Mouse (Mus musculus) forebrain, embryonic 12.5 days (tissue): Measurements from ENCODE around the gene D6Wsu163e. TPM values are rescaled to one million over a fixed set of nuclear protein-coding genes. Genes with fewer than 3 reads are reported as not detected.
A peak's percentile ranks its signal among the peaks of the same experiment; 100 is the strongest.

Experiments used
- ATAC-seq: fragments of 200-750 bp; cut with Nextera tagmentation; 2 replicates; pipeline ENCODE4 v1.8.0; 2017; ENCODE audit warnings: moderate TSS enrichment; ENCODE audit not compliant: low FRiP score
- H3K27ac ChIP-seq: fragments of 300-500 bp; sonication (generic); 2 replicates; pipeline ENCODE4 v1.5.1; 2016; ENCODE audit warnings: mild to moderate bottlenecking
- H3K27me3 ChIP-seq: fragments of 300-500 bp; sonication (generic); 2 replicates; pipeline ENCODE4 v1.6.1; 2016; ENCODE audit warnings: mild to moderate bottlenecking
- H3K36me3 ChIP-seq: fragments of 300-500 bp; sonication (generic); replicated peaks from 2 replicates; pipeline ENCODE4 v1.6.1; 2016; ENCODE audit warnings: mild to moderate bottlenecking
- H3K4me1 ChIP-seq: fragments of 300-500 bp; sonication (generic); 2 replicates; pipeline ENCODE4 v1.6.1; 2016
- H3K4me2 ChIP-seq: fragments of 300-500 bp; sonication (generic); 2 replicates; pipeline ENCODE4 v1.6.1; 2016; ENCODE audit warnings: mild to moderate bottlenecking, moderate library complexity
- H3K4me3 ChIP-seq: fragments of 300-500 bp; sonication (generic); replicated peaks from 2 replicates; pipeline ENCODE4 v1.5.1; 2016; ENCODE audit warnings: mild to moderate bottlenecking
- H3K9ac ChIP-seq: fragments of 300-500 bp; sonication (generic); 2 replicates; pipeline ENCODE4 v1.6.1; 2016; ENCODE audit warnings: mild to moderate bottlenecking
- H3K9me3 ChIP-seq: fragments of 300-500 bp; sonication (generic); 2 replicates; pipeline ENCODE4 v1.6.1; 2016
- WGBS: fragments of 180-500 bp; shearing (Covaris S2); methylation state at CpG from one replicate; pipeline ENCODE4 v1.1.7; 2016; 5-methylcytosine and 5-hydroxymethylcytosine counted together
- polyA plus RNA-seq: library from polyadenylated mRNA; unstranded; fragments of >200 nt; fragmentation: Nextera tagmentation; extraction: Ambion mirVana; gene quantifications from 2 replicates; pipeline ENCODE4 v1.2.1, GENCODE M21; 2016

Gene D6Wsu163e
- polyA plus RNA-seq: 22.0 and 22.1 TPM in 2 replicates

DNA sequence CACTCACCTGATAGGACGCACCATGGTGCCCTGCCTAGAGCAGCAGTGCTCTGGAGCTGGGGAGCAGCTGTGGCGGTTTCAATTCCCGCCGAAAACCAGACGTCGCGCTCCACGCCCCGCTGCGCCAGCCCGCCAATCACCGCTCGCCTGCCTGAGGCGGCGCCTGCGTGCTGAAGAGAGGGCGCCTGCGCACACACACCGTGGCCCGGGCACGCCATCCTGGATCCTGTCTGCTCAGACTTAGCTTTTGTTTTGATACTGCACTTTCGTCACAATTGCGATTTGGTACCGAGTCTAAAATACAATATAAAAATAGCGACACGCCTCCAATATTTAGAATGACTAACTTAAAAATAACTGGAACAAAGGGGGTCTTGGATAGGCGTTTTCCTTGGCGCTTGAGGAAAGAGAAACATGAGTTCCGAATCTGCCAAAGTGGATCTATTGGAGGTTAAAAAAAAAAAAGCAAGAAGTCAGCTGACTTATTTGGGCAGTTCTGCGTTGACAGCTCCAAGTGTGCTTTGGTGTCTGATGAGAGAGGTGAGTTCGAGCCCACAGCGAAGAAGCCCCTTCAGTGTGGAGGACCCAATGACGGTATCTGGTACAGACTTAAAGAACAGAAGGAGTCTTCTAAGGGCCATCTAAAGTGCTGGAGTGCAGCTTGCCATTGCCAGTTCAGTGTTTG lies at the start of gene D6Wsu163e, which contains the start of gene Rad51ap1:
Gene D6Wsu163e (plus strand): TSS at position 476 of the 685 bp plus-strand sequence.
Gene Rad51ap1 (minus strand): TSS at position 101 of the 685 bp plus-strand sequence.
- Histone ChIP-seq H3K27me3 (no peaks in the 10 kb centered on the region), H3K4me1 (peaks cover 32% of the 10 kb centered on the region), H3K9ac (peak within 1 kb of the TSS; percentile 71), H3K27ac (peak within 1 kb of the TSS; percentile 57), H3K36me3 (peaks cover 10% of the 10 kb centered on the region; the same call in 1 of the 2 replicates), H3K4me2 (peak within 1 kb of the TSS; percentile 96), H3K4me3 (peak within 1 kb of the TSS; percentile 75), H3K9me3 (no peaks in the 10 kb centered on the region)
- WGBS: under 1% methylated on average over 33 of the region's 33 CpGs
- peak; percentile 98 for ATAC-seq

DNA sequence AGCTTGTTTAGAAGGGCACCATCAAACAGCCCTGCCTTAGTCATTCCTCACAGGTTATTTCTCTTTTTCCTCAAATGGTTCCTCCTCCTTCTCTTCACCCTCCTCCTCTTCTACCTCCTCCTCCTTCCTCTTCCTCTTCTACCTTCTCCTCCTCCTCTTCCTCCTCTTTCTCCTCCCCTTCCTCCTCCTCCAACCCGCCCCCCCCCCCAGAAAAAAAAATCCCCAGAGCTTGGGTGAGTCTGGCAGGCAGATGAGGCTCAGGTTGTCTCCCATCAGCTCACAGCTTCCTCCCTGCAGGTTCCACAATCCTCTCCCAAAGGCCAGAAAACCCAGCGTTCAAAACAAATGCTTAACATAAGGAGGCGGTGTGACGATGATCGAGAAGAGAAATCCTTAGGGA lies 32.4 kb upstream of the D6Wsu163e start:
- ATAC-seq: no peak
- no peaks in the 10 kb centered on the region for H3K9me3 ChIP-seq
- no peak overlapping the region for H3K4me3 ChIP-seq
- no peaks in the 10 kb centered on the region for H3K36me3 ChIP-seq
- H3K9ac ChIP-seq: no peak overlapping the region
- H3K4me2 ChIP-seq: no peak overlapping the region
- WGBS: 77% methylated on average over 4 of the region's 5 CpGs
- no peak overlapping the region for H3K27ac ChIP-seq
- H3K4me1 ChIP-seq: no peaks in the 10 kb centered on the region
- H3K27me3 ChIP-seq: no peaks in the 10 kb centered on the region

DNA sequence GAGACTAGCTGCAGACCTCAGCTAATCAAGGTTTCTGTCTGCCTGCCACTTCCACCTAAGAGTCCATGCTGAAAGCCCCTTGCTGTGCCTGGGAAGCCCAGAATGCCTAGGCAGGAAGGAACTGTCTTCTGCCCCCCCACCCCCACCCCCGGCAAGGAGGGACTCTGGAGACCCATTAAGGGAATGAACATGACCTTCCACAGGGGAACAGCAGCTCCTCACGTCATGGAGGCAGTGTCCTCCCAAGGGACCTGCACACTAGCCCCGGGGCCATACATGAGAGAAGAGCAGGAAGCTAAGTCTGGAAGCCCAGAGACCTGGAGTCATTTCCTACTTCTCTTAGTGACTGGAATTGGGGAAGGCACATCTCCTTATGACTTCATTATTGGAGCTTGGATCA lies 31.9 kb upstream of the D6Wsu163e start:
- H3K27ac ChIP-seq: no peak overlapping the region
- WGBS: 85% methylated on average over 3 of the region's 3 CpGs

DNA sequence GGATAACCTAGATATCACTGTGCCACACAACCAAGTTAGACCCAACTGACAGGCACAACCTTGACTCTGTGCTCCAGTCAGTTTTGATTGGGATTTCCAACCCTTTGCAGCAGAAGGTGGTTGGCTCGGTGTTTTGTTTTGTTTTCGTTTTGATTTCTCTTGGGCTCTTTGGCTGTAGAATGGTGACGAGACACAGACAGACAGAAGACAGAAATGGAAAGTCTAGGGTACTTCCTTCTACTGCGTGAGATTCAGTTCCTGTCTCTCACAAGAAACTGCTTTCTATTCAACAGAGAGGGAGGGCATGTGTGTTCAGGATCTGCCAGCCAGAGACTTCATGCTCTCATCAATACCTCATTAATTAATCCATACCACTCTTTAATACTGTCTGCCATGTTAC lies 29.0 kb upstream of the D6Wsu163e start:
- Histone ChIP-seq H3K9ac (no peak overlapping the region), H3K27ac (no peak overlapping the region), H3K4me3 (no peak overlapping the region), H3K4me2 (no peak overlapping the region), H3K36me3 (no peaks in the 10 kb centered on the region), H3K4me1 (no peaks in the 10 kb centered on the region), H3K9me3 (no peaks in the 10 kb centered on the region), H3K27me3 (no peaks in the 10 kb centered on the region)
- WGBS: 86% methylated on average over 4 of the region's 4 CpGs
- no peak for ATAC-seq

More for the DNA sequence above, 31.9 kb upstream of the D6Wsu163e start:
- H3K27me3 ChIP-seq: no peaks in the 10 kb centered on the region
- no peak for ATAC-seq
- no peak overlapping the region for H3K4me3 ChIP-seq
- no peaks in the 10 kb centered on the region for H3K9me3 ChIP-seq
- H3K4me1 ChIP-seq: no peaks in the 10 kb centered on the region
- no peaks in the 10 kb centered on the region for H3K36me3 ChIP-seq
- H3K9ac ChIP-seq: no peak overlapping the region
- no peak overlapping the region for H3K4me2 ChIP-seq

DNA sequence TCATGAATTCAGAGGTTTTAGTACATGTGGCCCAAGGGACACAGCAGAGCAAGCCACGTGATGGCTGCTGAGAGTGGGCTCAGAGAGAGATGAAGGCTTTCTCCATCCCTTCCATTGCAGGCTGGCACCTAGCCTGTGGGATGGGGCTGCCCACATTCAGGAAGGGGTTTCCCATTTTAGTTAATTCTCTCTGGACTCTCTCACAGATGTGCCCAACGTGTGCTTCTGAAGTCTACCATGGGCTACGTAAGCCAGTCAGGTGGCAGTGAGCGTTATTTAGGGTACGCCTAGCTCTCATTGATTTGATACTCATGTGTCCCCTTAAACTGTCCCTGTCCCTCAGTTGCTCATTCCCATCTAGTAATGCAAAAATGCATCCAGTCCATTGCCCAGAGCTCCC lies 24.8 kb upstream of the D6Wsu163e start:
- Histone ChIP-seq H3K4me3 (no peak overlapping the region), H3K27me3 (no peaks in the 10 kb centered on the region), H3K27ac (no peak overlapping the region), H3K36me3 (no peaks in the 10 kb centered on the region), H3K4me2 (no peak overlapping the region), H3K4me1 (no peaks in the 10 kb centered on the region), H3K9me3 (no peaks in the 10 kb centered on the region), H3K9ac (no peak overlapping the region)
- no peak for ATAC-seq
- WGBS: 81% methylated on average over 5 of the region's 5 CpGs

DNA sequence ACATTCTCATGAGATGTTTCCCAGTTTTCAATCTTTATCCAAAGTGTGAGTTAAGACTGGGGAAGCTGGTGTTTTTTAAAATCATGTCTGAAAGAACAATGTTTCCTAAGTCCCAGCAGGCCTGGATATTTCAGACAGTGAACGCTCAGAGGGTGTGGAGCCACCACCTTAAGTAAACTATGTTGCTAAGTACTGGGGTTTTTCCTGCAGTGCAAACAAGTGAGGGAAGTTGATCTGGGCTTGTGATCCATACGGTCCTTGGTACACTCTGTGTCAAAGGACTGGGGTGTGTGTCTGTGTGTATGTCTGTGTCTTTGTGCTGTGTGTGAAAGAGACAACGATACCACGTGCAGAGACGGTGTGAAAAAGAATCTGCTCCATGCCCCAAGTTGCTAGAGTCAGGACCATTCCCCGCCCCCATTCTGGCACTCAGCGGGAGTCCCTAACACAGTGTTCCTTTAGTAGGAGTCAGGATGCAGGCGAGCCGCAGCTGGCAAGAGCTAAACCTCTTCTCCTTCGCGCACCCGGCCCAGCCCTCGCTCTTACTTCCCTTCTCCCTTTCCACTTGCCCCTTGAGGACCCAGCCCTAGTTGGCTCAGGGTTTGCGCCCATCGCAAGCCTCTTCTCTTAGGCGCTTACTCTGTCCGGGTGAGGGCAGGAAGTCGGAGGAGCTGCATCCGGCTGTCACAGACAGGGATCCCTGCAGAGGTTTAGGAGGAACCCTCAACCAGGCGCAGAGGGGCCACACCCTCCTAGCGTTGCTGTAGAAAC lies 18.5 kb upstream of the D6Wsu163e start, which contains the start of gene Dyrk4:
Gene Dyrk4 (minus strand): TSS at position 729 of the 771 bp plus-strand sequence.
- ATAC-seq: no peak
- 8% methylated on average over 21 of the region's 21 CpGs for WGBS
- Histone ChIP-seq H3K27me3 (no peaks in the 10 kb centered on the region), H3K27ac (no peak within 1 kb of the TSS), H3K9me3 (no peaks in the 10 kb centered on the region), H3K4me2 (peak within 1 kb of the TSS; percentile 32), H3K9ac (no peak within 1 kb of the TSS), H3K4me1 (peaks cover 6% of the 10 kb centered on the region), H3K36me3 (peaks cover 40% of the 10 kb centered on the region), H3K4me3 (0 out of 2 replicates have a peak within 1 kb of the TSS, but pooled peaks have one; percentile 7)

DNA sequence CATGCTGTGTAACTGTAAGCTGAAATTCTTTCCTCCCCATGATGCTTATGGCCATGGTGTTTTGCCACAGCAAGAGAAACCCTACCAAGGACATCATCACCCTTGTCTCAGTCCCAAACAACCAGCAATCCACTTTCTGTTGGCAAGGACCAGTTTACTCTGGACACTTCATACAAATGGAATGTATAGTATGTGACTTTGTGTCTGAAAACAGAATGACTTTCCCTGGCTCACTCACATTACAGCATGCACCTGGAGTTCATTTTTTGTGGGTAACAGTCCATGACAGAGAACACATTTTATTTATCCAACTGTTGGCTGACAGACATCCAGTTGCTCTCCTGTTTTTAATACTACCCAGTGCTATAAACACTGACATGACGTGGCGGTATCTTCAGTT lies 6.9 kb upstream of the D6Wsu163e start:
- H3K9ac ChIP-seq: no peak overlapping the region
- peaks cover 8% of the 10 kb centered on the region for H3K4me1 ChIP-seq
- H3K4me2 ChIP-seq: no peak overlapping the region
- no peak for ATAC-seq
- no peaks in the 10 kb centered on the region for H3K9me3 ChIP-seq
- no peaks in the 10 kb centered on the region for H3K27me3 ChIP-seq
- peaks cover 57% of the 10 kb centered on the region for H3K36me3 ChIP-seq
- H3K4me3 ChIP-seq: no peak overlapping the region
- no peak overlapping the region for H3K27ac ChIP-seq
- 94% methylated on average over 2 of the region's 2 CpGs for WGBS

DNA sequence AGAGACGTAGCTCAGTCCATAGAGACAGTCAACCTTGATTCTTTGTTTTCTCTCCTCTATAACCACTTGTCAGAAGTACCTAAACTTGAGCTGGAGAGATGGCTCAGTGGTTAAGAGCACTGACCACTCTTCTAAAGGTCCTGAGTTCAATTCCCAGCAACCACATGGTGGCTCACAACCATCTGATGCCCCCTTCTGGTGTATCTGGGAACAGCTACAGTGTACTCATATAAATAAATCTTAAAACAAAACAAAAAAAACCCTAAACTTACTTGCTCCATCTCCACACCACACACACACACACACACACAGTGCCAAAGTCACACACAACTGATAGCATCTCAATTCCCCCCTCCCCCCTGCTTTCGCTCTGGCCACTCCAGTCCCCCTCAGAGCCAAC lies 1.7 kb upstream of the D6Wsu163e start:
- no peak overlapping the region for H3K9ac ChIP-seq
- WGBS: 79% methylated on average over 2 of the region's 2 CpGs
- H3K36me3 ChIP-seq: peaks cover 21% of the 10 kb centered on the region

DNA sequence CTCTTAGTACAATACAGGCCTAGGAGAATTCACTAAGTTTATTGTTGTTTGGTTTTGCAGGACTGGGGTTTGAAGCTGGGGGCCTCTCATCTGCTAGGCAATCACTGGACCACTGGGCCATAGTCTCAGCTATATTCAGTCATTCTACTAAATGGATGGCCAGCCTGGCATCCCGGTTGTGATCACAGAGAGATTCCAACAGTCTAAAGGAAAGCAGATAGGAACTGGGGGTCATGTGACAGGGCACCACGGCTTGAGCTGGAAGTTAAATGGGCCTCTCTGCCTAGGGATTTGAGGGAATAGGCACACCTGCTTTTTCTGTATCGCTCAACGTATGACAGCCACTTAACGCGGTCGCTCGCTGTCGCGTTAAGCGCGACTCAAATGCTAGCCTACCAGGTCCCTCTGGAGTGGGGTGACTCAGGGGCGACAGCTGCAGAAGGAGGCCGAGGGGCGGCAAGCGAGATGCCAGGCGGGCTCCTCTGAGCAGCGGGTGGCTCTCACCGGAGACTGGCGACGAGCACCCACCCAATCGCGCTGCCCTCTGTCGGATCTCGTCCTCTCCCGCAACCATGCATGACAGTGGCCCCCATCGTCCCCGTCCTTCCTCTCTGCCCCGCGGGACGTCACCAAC lies 792 bp upstream of the D6Wsu163e start:
- H3K27ac ChIP-seq: peak overlapping the region; percentile 57
- no peak; the same call in 1 of the 2 replicates for ATAC-seq
- peaks cover 13% of the 10 kb centered on the region for H3K36me3 ChIP-seq
- H3K4me2 ChIP-seq: peak overlapping the region; percentile 96
- H3K9ac ChIP-seq: peak overlapping the region; percentile 71
- no peaks in the 10 kb centered on the region for H3K27me3 ChIP-seq
- H3K9me3 ChIP-seq: no peaks in the 10 kb centered on the region
- whole genome bisulfite sequencing: under 1% methylated on average over 20 of the region's 31 CpGs
- peak overlapping the region; percentile 75 for H3K4me3 ChIP-seq
- peaks cover 32% of the 10 kb centered on the region for H3K4me1 ChIP-seq

More for the DNA sequence above, 1.7 kb upstream of the D6Wsu163e start:
- Histone ChIP-seq H3K9me3 (no peaks in the 10 kb centered on the region), H3K27me3 (no peaks in the 10 kb centered on the region), H3K4me3 (peak overlapping the region; percentile 75), H3K27ac (no peak overlapping the region), H3K4me1 (peaks cover 32% of the 10 kb centered on the region), H3K4me2 (peak overlapping the region; percentile 96)
- no peak for ATAC-seq

DNA sequence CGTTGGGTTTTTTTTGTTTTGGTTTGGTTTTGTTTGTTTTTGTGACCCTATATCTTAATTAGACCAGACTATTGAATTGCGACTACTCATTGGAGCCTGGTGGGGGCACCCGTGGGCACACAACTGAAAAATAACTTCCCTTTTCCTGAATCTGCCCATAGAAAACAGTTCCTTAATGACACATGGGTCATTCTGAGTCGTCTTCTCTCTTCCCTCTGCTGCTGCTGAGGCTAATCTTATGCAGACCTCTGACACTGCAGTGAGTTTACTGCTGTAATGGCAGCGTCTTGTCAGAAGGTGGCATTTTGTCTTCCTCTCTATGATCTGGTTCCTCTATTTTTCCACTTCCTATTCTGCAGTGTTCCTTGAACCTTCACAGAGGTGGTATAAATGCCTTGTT lies 689 bp downstream of the D6Wsu163e start:
- Histone ChIP-seq H3K4me1 (peaks cover 32% of the 10 kb centered on the region), H3K9me3 (no peaks in the 10 kb centered on the region), H3K27ac (no peak overlapping the region), H3K9ac (peak overlapping the region; percentile 49; the same call in 1 of the 2 replicates), H3K36me3 (peaks cover 16% of the 10 kb centered on the region), H3K4me2 (peak overlapping the region; percentile 96), H3K27me3 (no peaks in the 10 kb centered on the region), H3K4me3 (peak overlapping the region; percentile 75)
- WGBS: 4% methylated on average over 5 of the region's 5 CpGs
- ATAC-seq: no peak

DNA sequence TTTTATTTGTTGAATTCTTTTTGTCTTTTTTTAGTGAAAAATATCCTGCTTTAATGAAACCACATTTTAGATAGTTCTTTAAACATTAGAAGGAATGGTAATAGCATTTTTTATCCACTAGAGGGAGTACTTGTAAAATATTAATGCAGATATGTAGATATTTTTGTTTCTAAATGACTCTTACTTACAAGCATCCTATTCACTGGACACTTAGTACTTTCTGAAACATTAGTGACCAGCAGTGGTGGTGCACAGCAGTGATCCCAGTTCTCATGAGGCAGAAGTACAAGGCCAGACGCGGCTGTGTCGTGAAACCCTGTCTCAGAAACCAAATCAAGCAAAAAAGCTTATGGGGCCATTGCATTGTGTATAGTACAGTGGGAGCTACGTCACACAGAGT lies 8.6 kb downstream of the D6Wsu163e start:
- peaks cover 40% of the 10 kb centered on the region for H3K36me3 ChIP-seq
- ATAC-seq: no peak
- no peak overlapping the region for H3K4me3 ChIP-seq
- H3K4me2 ChIP-seq: no peak overlapping the region
- H3K27ac ChIP-seq: no peak overlapping the region
- WGBS: 88% methylated on average over 4 of the region's 4 CpGs
- H3K9ac ChIP-seq: no peak overlapping the region
- no peaks in the 10 kb centered on the region for H3K4me1 ChIP-seq
- no peaks in the 10 kb centered on the region for H3K27me3 ChIP-seq
- no peaks in the 10 kb centered on the region for H3K9me3 ChIP-seq

DNA sequence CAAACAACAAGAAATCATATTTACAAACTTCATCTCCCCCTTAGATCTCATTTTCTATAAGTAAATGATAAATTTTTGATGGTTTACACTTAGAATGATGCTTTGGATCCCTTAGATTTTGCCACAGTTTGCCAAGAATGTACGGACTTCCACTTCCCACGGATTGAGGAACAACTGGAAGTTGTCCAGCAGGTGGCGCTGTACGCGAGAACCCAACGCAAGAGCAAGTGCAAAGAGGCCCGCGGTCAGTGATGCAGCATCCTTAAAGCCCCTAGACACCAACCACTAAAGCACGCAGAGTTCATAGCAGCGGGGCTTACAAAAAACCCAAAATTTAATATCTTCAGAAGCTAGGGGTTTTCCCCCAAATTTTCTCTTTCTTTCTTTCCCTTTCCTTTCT lies 16.0 kb downstream of the D6Wsu163e start:
- no peak overlapping the region for H3K4me3 ChIP-seq
- H3K9ac ChIP-seq: no peak overlapping the region
- no peaks in the 10 kb centered on the region for H3K4me1 ChIP-seq
- 10% methylated on average over 10 of the region's 10 CpGs for WGBS
- no peak overlapping the region for H3K4me2 ChIP-seq
- no peaks in the 10 kb centered on the region for H3K9me3 ChIP-seq
- no peak for ATAC-seq
- H3K27me3 ChIP-seq: no peaks in the 10 kb centered on the region
- peaks cover 27% of the 10 kb centered on the region; the same call in 1 of the 2 replicates for H3K36me3 ChIP-seq
- H3K27ac ChIP-seq: no peak overlapping the region
